Mouse (Mus musculus) heart, postnatal 10 days (tissue): ENCODE data around the gene Car3. TPM values are rescaled to one million over a fixed set of nuclear protein-coding genes. Genes with fewer than 3 reads are reported as not detected.

Experiments used
- DNase-seq, 2 experiments: peaks; one replicate each; pipeline ENCODE4 v3.0.0; 2021
- intact Hi-C: fragments of 180-260 bp; cut with DNase I; formaldehyde crosslinking; loops from one replicate; pipeline ENCODE4 v1.15.1; 2025
- total RNA-seq, 2 experiments: library from RNA; stranded (reverse); gene quantifications; 2 replicates each; pipeline ENCODE4 v1.2.3; 2021

The Car3 gene
- total RNA-seq, 2 experiments from 2014 or later = 45.9 to 122 TPM

DNA sequence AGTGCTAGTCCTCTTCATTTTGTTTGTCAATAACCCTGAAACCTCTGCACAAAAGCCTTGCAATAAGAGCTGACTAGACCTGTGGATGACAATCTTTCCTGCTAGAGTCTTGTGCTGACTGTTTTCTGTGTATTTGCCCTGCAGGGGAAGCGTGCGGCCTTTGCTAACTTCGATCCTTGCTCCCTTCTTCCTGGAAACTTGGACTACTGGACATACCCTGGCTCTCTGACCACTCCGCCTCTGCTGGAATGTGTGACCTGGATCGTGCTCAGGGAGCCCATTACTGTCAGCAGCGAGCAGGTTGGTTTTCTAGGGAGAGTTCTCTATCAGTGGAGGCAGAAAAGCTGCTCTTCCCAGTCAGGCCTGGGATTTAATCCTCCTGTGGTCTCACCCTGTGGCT is 34.5 kb downstream of the Car3 start:
- intact Hi-C loops = no loop called here
- DNase-seq = no peak

DNA sequence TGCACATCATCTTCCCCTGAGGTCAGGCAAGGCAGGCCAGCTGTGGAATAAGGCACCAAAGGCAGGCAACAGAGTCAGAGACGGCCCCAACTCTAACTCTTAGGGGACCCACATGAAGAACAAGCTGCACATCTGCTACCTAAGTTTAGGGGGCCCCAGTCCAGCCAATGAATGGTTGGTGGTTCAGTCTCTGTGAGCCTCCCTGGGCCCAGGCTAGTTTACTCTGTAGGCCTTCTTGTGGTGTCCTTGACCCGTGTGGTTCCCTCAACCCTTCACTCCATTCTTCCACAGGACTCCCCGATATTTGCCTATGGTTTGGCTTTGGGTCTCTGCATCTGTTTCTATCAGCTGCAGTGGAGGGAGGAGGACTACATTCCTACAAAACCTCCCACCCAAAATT is 40.1 kb downstream of the Car3 start:
- intact Hi-C loops = no loop called here
- no peak for DNase-seq

GRCm38 (mm10) chr3:14904165-14904564 is 40.9 kb downstream of the Car3 start:
- intact Hi-C loops = no loop called here

GRCm38 (mm10) chr3:14907271-14907670 is 44.0 kb downstream of the Car3 start:
- intact Hi-C loops = no loop called here

More at GRCm38 (mm10) chr3:14904165-14904564, 40.9 kb downstream of the Car3 start:
- no peak for DNase-seq

DNA sequence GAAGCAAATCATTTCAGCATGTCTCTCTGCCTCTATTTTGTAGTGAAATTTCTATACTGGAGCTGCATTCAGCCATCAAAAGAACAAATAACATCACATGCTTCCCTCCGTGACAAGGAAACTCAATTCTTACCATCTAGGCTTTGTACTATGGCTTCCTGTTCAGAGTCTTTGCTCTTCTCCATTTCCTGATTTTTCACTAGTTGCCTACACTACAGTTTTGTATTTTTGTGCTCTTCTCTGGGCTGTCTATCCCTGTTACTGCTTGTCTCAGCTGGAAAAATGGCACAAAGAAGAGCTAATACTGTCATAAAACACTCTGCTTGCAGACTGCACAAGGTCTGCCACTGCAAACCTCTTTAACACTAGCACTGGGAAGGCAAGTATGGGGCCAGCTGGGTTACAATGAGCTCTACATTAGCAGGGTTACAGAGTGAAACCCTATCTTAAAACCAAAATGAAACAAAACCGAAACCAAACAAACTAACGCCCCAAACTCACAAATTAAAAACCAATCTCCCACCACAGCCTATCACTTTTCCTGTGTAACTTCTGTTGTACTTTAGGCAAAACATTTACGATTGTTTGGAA is 48.8 kb downstream of the Car3 start:
- no peak for DNase-seq
- intact Hi-C loops = no loop called here

More at GRCm38 (mm10) chr3:14907271-14907670, 44.0 kb downstream of the Car3 start:
- no peak for DNase-seq

DNA sequence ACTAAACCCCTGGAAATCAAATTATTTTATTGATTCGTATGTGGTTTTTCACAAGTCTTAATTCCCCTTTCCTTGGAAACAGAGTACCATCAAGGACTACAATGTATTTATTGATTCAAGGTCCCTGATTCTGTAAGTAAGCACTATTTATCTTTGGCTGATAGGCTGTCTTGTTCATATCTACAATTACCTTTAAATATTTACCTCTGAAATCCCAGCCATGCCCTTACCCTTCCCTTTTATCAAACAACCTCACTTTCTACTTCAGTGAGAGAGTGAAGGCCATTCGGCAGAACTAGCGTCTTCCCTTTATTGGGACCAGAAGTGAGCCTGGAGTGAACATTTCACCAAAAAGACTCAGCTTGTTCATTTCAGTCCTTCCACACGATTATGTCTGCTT is 50.5 kb downstream of the Car3 start:
- DNase-seq = no peak
- intact Hi-C loops = no loop called here

DNA sequence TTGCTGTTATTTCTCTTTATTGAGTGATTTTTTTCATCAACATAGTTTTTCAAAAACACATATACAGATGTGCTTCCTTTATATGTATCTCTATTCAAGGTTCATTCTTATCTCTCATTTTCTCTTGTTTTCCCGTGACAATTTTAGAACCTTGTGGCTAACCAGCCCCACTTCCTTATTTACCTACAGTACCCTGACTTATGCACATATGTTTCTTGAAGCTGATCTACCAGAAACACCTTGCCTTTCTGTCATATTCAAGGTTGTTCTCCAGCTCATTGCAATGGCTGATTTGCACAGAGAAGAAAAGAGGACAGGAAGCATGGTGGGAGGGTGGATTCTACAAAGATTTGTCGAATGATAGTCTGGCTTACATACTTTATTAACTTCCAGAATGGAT is 52.0 kb downstream of the Car3 start:
- intact Hi-C loops = no loop called here
- DNase-seq = no peak

GRCm38 (mm10) chr3:14917261-14917660 is 53.9 kb downstream of the Car3 start:
- DNase-seq = no peak
- intact Hi-C loops = no loop called here

Other genes starting within 250 kb of the Car3 start
- 1 to 10 TPM in 1 of 2 experiments, under 1 TPM in 1; 0.82 to 2.4 TPM for gene Car13, start 221.8 kb upstream of the Car3 start, total RNA-seq
- gene Car1, start 55.1 kb upstream of the Car3 start, total RNA-seq = not detected
- 1 to 10 TPM; 6.0 to 8.3 TPM for gene Car2, start 22.8 kb downstream of the Car3 start, total RNA-seq